Mouse (Mus musculus): Measurements from ENCODE around the gene Rtcb. TPM values are rescaled to one million over a fixed set of nuclear protein-coding genes. Genes with fewer than 3 reads are reported as not detected.

The Rtcb gene
- polyA plus RNA-seq, 1 experiment from 2014 or later = 118 TPM

DNA sequence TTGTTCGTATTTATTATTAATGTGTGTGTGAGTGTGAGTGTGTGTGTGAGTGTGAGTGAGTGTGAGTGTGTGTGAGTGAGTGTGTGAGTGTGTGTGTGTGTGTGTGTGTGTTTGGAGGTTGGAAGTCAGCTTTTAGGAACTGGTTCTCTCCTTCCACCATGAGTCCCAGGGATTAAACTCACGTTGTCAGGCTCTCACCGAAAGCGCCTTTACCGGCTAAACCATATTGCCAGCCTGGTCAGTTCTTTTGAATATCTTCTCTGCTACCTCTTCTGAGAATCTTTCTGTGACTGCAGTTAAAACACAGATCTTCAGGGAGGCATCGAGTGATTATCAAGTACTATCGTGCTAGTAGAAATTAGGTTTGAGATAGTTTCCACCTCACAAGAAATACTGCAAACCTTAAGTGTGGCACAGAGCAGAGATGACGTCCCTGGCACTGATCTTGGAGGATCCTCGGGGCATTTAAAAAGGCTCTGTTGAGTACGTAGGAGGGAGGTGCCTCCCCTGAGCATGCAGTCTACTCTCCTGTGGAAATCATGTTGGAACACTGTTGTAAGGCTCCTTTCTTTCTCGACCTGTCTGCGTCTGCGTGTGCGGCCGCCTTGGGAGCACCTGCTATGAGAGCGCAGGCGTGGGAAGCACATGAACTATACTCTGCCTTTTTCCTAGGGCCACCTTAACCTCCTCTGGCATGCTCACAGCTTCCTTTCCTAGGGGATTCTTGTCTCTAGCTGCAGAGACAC is 10.0 kb upstream of the Rtcb start:
- 57% methylated on average over 17 of the region's 17 CpGs for WGBS (ENCODE audit: insufficient replicate concordance)
- no peaks in the 10 kb centered on the region for H3K4me1 ChIP-seq
- no peaks in the 10 kb centered on the region for H3K9me3 ChIP-seq (replicated peaks)
- H3K9ac ChIP-seq = no peak overlapping the region
- ATAC-seq = no peak
- no peaks in the 10 kb centered on the region for H3K36me3 ChIP-seq
- H3K4me3 ChIP-seq = no peak overlapping the region
- no peak overlapping the region for H3K27ac ChIP-seq
- no peak overlapping the region for H3K4me2 ChIP-seq
- peaks cover 22% of the 10 kb centered on the region for H3K27me3 ChIP-seq (replicated peaks)

- Histone ChIP-seq H3K36me3 (no peaks in the 10 kb centered on the region), H3K27me3 (replicated peaks) (peaks cover 22% of the 10 kb centered on the region), H3K27ac (no peak overlapping the region), H3K9me3 (replicated peaks) (no peaks in the 10 kb centered on the region), H3K9ac (no peak overlapping the region), H3K4me3 (no peak overlapping the region), H3K4me1 (no peaks in the 10 kb centered on the region), H3K4me2 (no peak overlapping the region)
- no peak for ATAC-seq
- WGBS (ENCODE audit: insufficient replicate concordance) = 35% methylated on average over 2 of the region's 2 CpGs
Measured at GRCm38 (mm10) chr10:85966476-85966875, 8.9 kb upstream of the Rtcb start.

DNA sequence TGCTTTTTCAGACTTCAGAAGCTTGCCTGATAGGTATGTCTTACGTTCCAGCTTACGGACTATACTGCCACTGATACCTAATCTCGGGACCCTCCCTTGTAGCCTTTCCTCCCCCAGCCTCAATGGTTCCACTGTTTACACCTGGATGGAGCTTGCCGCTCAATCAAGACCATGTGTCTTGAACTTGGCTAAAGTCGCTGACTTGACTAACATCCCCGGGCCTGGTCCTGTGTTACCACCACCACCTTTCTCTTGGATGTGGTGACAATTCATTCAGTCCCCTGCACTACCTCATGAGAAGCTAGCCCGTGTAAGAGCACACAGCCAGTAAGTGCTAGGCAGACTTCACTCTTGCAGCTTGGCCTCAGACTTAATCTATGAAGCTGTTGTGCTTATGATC is 6.7 kb upstream of the Rtcb start:
- 70% methylated on average over 7 of the region's 7 CpGs for WGBS (ENCODE audit: insufficient replicate concordance)
- ATAC-seq = no peak
- H3K36me3 ChIP-seq = no peaks in the 10 kb centered on the region
- H3K4me3 ChIP-seq = no peak overlapping the region
- H3K4me2 ChIP-seq = no peak overlapping the region
- peaks cover 26% of the 10 kb centered on the region for H3K27me3 ChIP-seq (replicated peaks)
- no peak overlapping the region for H3K9ac ChIP-seq
- no peak overlapping the region for H3K27ac ChIP-seq
- H3K4me1 ChIP-seq = no peaks in the 10 kb centered on the region
- H3K9me3 ChIP-seq (replicated peaks) = no peaks in the 10 kb centered on the region

GRCm38 (mm10) chr10:85962897-85963296 is 5.3 kb upstream of the Rtcb start:
- Histone ChIP-seq H3K36me3 (no peaks in the 10 kb centered on the region), H3K4me1 (peaks cover 3% of the 10 kb centered on the region; the same call in 1 of the 2 replicates), H3K27me3 (replicated peaks) (peaks cover 26% of the 10 kb centered on the region), H3K9me3 (replicated peaks) (no peaks in the 10 kb centered on the region), H3K27ac (no peak overlapping the region), H3K4me3 (no peak overlapping the region), H3K9ac (no peak overlapping the region), H3K4me2 (no peak overlapping the region)
- ATAC-seq = no peak
- 57% methylated on average over 9 of the region's 9 CpGs for WGBS (ENCODE audit: insufficient replicate concordance)

GRCm38 (mm10) chr10:85956871-85957419 is 678 bp downstream of the Rtcb start:
- H3K36me3 ChIP-seq = peaks cover 36% of the 10 kb centered on the region
- H3K9ac ChIP-seq = peak overlapping the region; percentile 91
- H3K4me2 ChIP-seq = peak overlapping the region; percentile 85
- ATAC-seq = 0 out of 2 replicates have a peak, but pooled peaks have one; percentile 28
- peak overlapping the region; percentile 93 for H3K4me3 ChIP-seq
- H3K4me1 ChIP-seq = peaks cover 14% of the 10 kb centered on the region
- peak overlapping the region; percentile 76 for H3K27ac ChIP-seq
- peaks cover 4% of the 10 kb centered on the region; the same call in 1 of the 2 replicates for H3K27me3 ChIP-seq (replicated peaks)
- WGBS (ENCODE audit: insufficient replicate concordance) = 1% methylated on average over 20 of the region's 20 CpGs
- no peaks in the 10 kb centered on the region for H3K9me3 ChIP-seq (replicated peaks)

DNA sequence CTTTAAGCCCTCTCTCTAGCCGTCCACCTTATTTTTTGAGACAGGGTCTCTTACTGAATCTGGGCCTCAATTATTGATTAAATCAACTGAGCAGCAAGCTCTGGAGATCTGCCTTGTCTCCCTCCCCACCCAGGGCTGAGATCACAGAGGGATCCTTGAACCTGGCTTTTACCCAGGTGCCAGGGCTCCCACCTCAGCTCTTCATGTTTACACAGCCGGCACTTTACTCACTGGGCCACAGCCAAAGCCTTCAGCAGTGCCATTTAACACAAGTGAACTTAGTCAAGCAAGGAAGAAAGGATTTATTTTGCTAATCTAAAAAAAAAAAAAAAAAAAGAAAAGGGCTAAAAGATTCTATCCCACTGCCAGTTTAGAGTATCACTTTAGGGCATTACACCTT is 3.2 kb downstream of the Rtcb start:
- H3K4me3 ChIP-seq = no peak overlapping the region
- H3K4me2 ChIP-seq = no peak overlapping the region
- peaks cover 60% of the 10 kb centered on the region for H3K36me3 ChIP-seq
- ATAC-seq = no peak
- WGBS (ENCODE audit: insufficient replicate concordance) = 67% methylated on average over 2 of the region's 2 CpGs
- no peak overlapping the region for H3K9ac ChIP-seq
- H3K27me3 ChIP-seq (replicated peaks) = no peaks in the 10 kb centered on the region
- H3K4me1 ChIP-seq = peaks cover 14% of the 10 kb centered on the region
- no peaks in the 10 kb centered on the region for H3K9me3 ChIP-seq (replicated peaks)
- H3K27ac ChIP-seq = no peak overlapping the region

DNA sequence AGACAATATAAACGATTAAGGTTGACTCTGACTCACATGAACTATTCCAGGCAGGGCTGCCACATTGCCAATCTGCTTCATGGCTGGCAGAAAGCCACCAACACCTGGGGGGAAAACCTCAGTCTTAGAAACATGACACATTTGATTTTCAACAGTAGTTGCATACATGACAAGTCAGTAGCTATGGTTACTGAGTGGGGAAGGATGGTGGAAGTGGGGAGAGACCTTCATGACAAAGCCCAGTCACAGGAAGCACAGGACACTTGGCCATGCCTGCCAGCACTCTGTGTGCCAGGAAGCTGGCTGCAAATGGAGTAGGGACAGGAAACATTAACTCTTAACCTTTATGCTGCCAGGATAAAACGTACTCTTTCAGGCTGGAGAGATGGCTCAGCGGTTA is 4.2 kb downstream of the Rtcb start:
- Histone ChIP-seq H3K27me3 (replicated peaks) (no peaks in the 10 kb centered on the region), H3K9ac (no peak overlapping the region), H3K27ac (no peak overlapping the region), H3K9me3 (replicated peaks) (no peaks in the 10 kb centered on the region), H3K4me2 (no peak overlapping the region), H3K36me3 (peaks cover 70% of the 10 kb centered on the region), H3K4me3 (no peak overlapping the region), H3K4me1 (peaks cover 14% of the 10 kb centered on the region)
- WGBS (ENCODE audit: insufficient replicate concordance) = 72% methylated on average over 3 of the region's 3 CpGs
- no peak for ATAC-seq

- no peaks in the 10 kb centered on the region for H3K27me3 ChIP-seq (replicated peaks)
- no peak for ATAC-seq
- no peaks in the 10 kb centered on the region for H3K9me3 ChIP-seq (replicated peaks)
- H3K4me3 ChIP-seq = no peak overlapping the region
- 78% methylated on average over 6 of the region's 6 CpGs for WGBS (ENCODE audit: insufficient replicate concordance)
- peaks cover 9% of the 10 kb centered on the region for H3K4me1 ChIP-seq
- no peak overlapping the region for H3K4me2 ChIP-seq
- H3K9ac ChIP-seq = no peak overlapping the region
- no peak overlapping the region for H3K27ac ChIP-seq
- H3K36me3 ChIP-seq = peaks cover 82% of the 10 kb centered on the region
Measured at GRCm38 (mm10) chr10:85951765-85952443, 5.7 kb downstream of the Rtcb start.

DNA sequence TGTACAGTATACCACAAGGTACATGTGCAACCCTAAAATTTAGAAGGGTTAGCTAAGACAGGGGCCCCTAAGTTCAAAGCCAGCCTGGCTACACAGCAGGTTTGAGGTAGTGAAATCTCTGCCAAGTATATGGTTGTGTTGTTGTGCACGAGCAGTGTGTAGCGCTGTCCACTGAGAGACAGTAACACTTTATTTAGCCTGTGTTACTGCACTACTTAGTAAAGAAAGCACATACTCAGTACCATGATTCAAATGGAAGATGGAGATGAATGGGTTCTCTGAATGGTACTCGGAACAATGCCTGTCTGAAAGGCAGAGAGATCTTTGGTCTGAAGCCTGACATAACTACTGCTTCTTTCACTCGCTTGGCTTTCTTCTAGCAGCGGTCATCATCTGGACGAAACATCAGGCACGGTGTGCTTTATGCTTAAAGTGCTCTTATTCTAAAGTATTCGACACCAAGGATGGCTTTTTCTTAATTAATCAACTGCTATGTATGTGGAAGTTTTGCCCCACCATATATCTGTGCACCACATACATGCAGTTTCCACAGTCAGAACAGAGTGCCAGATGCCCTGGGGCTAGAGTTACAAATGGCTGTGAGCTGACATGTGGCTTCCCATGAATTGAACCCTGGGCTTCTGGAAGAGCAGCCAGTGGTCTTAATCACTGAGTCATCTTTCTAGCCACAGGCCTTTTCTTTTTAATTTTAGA is 9.0 kb downstream of the Rtcb start:
- Histone ChIP-seq H3K4me3 (no peak overlapping the region), H3K27ac (no peak overlapping the region), H3K27me3 (replicated peaks) (no peaks in the 10 kb centered on the region), H3K4me1 (no peaks in the 10 kb centered on the region), H3K36me3 (peaks cover 96% of the 10 kb centered on the region), H3K9ac (no peak overlapping the region), H3K9me3 (replicated peaks) (no peaks in the 10 kb centered on the region), H3K4me2 (no peak overlapping the region)
- ATAC-seq = no peak
- 89% methylated on average over 8 of the region's 8 CpGs for whole genome bisulfite sequencing (ENCODE audit: insufficient replicate concordance)

- no peak for ATAC-seq
- Histone ChIP-seq H3K27ac (no peak overlapping the region), H3K4me2 (no peak overlapping the region), H3K27me3 (replicated peaks) (no peaks in the 10 kb centered on the region), H3K36me3 (peaks cover 56% of the 10 kb centered on the region), H3K4me3 (no peak overlapping the region), H3K9ac (no peak overlapping the region), H3K9me3 (replicated peaks) (no peaks in the 10 kb centered on the region), H3K4me1 (no peaks in the 10 kb centered on the region)
- WGBS (ENCODE audit: insufficient replicate concordance) = 86% methylated on average over 6 of the region's 6 CpGs
Measured at GRCm38 (mm10) chr10:85936280-85936965, 21.2 kb downstream of the Rtcb start.

DNA sequence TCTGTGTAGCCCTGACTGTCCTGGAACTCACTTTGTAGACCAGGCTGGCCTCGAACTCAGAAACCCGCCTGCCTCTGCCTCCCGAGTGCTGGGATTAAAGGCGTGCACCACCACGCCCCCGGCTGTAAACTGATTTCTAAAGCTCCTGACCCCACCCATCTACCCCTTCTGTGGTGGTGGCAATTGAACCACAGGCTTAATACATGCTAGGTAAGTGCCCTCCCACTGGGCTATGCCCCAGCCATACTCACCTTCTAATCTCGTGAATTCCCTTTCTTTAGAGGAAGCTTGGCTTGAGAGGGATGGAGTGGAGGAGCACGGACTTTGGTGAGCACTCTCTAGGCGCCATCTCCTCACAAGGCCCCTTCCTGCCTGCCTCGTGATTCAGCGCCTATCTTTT is 27.7 kb downstream of the Rtcb start:
- no peak overlapping the region for H3K4me2 ChIP-seq
- no peaks in the 10 kb centered on the region for H3K36me3 ChIP-seq
- peaks cover 10% of the 10 kb centered on the region for H3K4me1 ChIP-seq
- no peak overlapping the region for H3K27ac ChIP-seq
- H3K9ac ChIP-seq = no peak overlapping the region
- 75% methylated on average over 11 of the region's 11 CpGs for WGBS (ENCODE audit: insufficient replicate concordance)
- H3K27me3 ChIP-seq (replicated peaks) = peaks cover 51% of the 10 kb centered on the region
- H3K9me3 ChIP-seq (replicated peaks) = no peaks in the 10 kb centered on the region
- no peak overlapping the region for H3K4me3 ChIP-seq
- no peak for ATAC-seq

Measured in liver, embryonic 12.5 days (tissue).